Mouse (Mus musculus): ENCODE data around the gene Hrasls. TPM values are rescaled to one million over a fixed set of nuclear protein-coding genes. Genes with fewer than 3 reads are reported as not detected.

The Hrasls gene
- total and polyA plus RNA-seq, 3 experiments = not detected

DNA sequence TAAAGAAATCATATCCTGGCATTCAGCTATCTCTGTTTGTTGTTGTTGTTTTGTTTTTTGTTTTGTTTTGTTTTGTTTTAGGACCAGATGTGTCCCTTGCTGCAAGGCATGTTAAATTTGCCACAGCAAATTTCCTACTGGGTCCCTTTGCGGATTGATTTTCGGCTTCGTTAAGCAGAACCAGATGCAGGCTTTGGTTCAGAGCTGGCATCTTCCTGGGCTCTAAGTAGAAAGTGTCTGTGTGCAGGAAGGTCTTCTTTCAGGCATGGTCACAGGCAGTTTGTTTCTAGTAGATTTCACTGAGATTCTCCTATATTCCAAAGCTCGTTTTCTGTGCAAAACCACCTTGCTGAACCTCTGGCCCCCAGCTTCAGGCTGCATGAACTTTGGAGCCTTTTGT is 42.4 kb upstream of the Hrasls start:
- no peak overlapping the region for H3K27ac ChIP-seq (ENCODE audit: insufficient read depth, low read depth)
- in situ Hi-C loops (cut with MboI; ENCODE audit: low pct_ligation_motif_present, low pct_unique_long_range_greater_than_20kb, low sequenced_read_pairs) (no loop called here), dilution Hi-C loops (cut with MboI; ENCODE audit: extremely low pct_ligation_motif_present, extremely low pct_unique_long_range_greater_than_20kb, low sequenced_read_pairs) (no loop called here)
- no peaks in the 10 kb centered on the region for H3K27me3 ChIP-seq (replicated peaks)
- H3K36me3 ChIP-seq (replicated peaks in 1 of 2; ENCODE audit: control insufficient read depth in 1 of 2, insufficient read depth in 1 of 2, low read length in 1 of 2) = no peaks in the 10 kb centered on the region
- H3K9ac ChIP-seq (ENCODE audit: insufficient read depth, low read depth) = no peak overlapping the region
- no peaks in the 10 kb centered on the region for H3K79me2 ChIP-seq (replicated peaks; ENCODE audit: control insufficient read depth, extremely low read depth, insufficient read depth, poor library complexity, severe bottlenecking)
- TF ChIP-seq ETS1 (conservative IDR thresholded peaks at IDR 0.05; ENCODE audit: low read depth, low read length) (no peak), GABPA (IDR thresholded peaks at IDR 0.05; ENCODE audit: insufficient replicate concordance, low read depth, low read length) (no peak), NRF1 (IDR thresholded peaks at IDR 0.05; ENCODE audit: low read depth, low read length) (no peak), HCFC1 (IDR thresholded peaks at IDR 0.05; ENCODE audit: low read depth, low read length) (no peak), POLR2A (IDR thresholded peaks at IDR 0.05; ENCODE audit: low read depth, low read length) (no peak), BHLHE40 (IDR thresholded peaks at IDR 0.05; ENCODE audit: low read depth, low read length) (no peak), SIN3A (IDR thresholded peaks at IDR 0.05; ENCODE audit: low read length) (no peak), PAX5 (IDR thresholded peaks at IDR 0.05; ENCODE audit: low read length) (no peak), POLR2AphosphoS2 (IDR thresholded peaks at IDR 0.05; ENCODE audit: low read depth, low read length) (no peak), EP300 (IDR thresholded peaks at IDR 0.05; ENCODE audit: low read length) (no peak), TBP (conservative IDR thresholded peaks at IDR 0.05; ENCODE audit: low read depth, low read length) (no peak), MAX (IDR thresholded peaks at IDR 0.05; ENCODE audit: low read length) (no peak), IRF4 (IDR thresholded peaks at IDR 0.05; ENCODE audit: low read depth, low read length) (no peak), E2F4 (IDR thresholded peaks at IDR 0.05; ENCODE audit: insufficient replicate concordance, low read depth, low read length) (no peak), ZKSCAN1 (IDR thresholded peaks at IDR 0.05; ENCODE audit: borderline replicate concordance, low read depth, low read length) (no peak), NELFE (IDR thresholded peaks at IDR 0.05; ENCODE audit: low read depth, low read length) (no peak), USF1 (IDR thresholded peaks at IDR 0.05; ENCODE audit: low read depth, low read length) (no peak)
- no peak overlapping the region for H3K4me3 ChIP-seq (replicated peaks in 1 of 3; ENCODE audit: low read depth in 2 of 3, low read length in 2 of 3, poor library complexity in 1 of 3)
- peaks cover 83% of the 10 kb centered on the region for H3K9me3 ChIP-seq (replicated peaks; ENCODE audit: low read length)
- no peak for DNase-seq (ENCODE audit: extremely low read depth)
- H3K4me2 ChIP-seq (ENCODE audit: insufficient read depth, low read depth, poor library complexity, severe bottlenecking) = no peak overlapping the region
- no peaks in the 10 kb centered on the region for H3K4me1 ChIP-seq (ENCODE audit: control insufficient read depth in 1 of 2, insufficient read depth in 2 of 2)

DNA sequence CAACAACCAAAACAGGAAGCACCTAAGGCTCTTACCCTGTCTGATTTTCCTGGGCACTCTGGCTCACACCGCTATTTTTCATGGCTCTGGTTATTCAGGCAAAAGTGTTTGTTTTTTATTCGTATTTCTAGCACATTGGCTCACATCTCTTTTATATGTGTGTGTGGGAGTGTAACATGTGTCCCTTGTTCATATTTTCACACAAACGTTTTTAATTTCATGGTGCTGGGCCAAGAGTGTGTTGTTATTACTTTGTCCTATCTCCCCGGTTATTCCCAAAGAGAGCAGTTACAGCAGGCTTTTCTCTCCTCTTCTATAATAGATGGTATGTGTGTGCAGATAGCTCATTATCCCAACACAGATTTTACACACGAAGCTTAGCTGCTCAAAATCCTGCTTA is 37.8 kb upstream of the Hrasls start:
- H3K9ac ChIP-seq (ENCODE audit: insufficient read depth, low read depth) = no peak overlapping the region
- in situ Hi-C loops (cut with MboI; ENCODE audit: low pct_ligation_motif_present, low pct_unique_long_range_greater_than_20kb, low sequenced_read_pairs) (no loop called here), dilution Hi-C loops (cut with MboI; ENCODE audit: extremely low pct_ligation_motif_present, extremely low pct_unique_long_range_greater_than_20kb, low sequenced_read_pairs) (no loop called here)
- H3K36me3 ChIP-seq (replicated peaks in 1 of 2; ENCODE audit: control insufficient read depth in 1 of 2, insufficient read depth in 1 of 2, low read length in 1 of 2) = no peaks in the 10 kb centered on the region
- H3K9me3 ChIP-seq (replicated peaks; ENCODE audit: low read length) = peaks cover 83% of the 10 kb centered on the region
- no peak overlapping the region for H3K4me3 ChIP-seq (replicated peaks in 1 of 3; ENCODE audit: low read depth in 2 of 3, low read length in 2 of 3, poor library complexity in 1 of 3)
- no peaks in the 10 kb centered on the region for H3K27me3 ChIP-seq (replicated peaks)
- no peak overlapping the region for H3K4me2 ChIP-seq (ENCODE audit: insufficient read depth, low read depth, poor library complexity, severe bottlenecking)
- no peak for DNase-seq (ENCODE audit: extremely low read depth)
- H3K27ac ChIP-seq (ENCODE audit: insufficient read depth, low read depth) = no peak overlapping the region
- no peak for TF ChIP-seq RAD21 (IDR thresholded peaks at IDR 0.05; ENCODE audit: low read depth, low read length)
- no peak for TF ChIP-seq USF2 (conservative IDR thresholded peaks at IDR 0.05; ENCODE audit: low read depth, low read length)
- TF ChIP-seq UBTF (IDR thresholded peaks at IDR 0.05; ENCODE audit: low read depth, low read length) = no peak
- no peak for TF ChIP-seq MAX (IDR thresholded peaks at IDR 0.05; ENCODE audit: low read length)
- no peak for TF ChIP-seq PAX5 (IDR thresholded peaks at IDR 0.05; ENCODE audit: low read length)
- no peak for TF ChIP-seq ELF1 (IDR thresholded peaks at IDR 0.05; ENCODE audit: low read depth, low read length)
- no peak for TF ChIP-seq MYC (IDR thresholded peaks at IDR 0.05; ENCODE audit: low read depth, low read length)
- TF ChIP-seq JUND (conservative IDR thresholded peaks at IDR 0.05; ENCODE audit: low read depth, low read length) = no peak
- TF ChIP-seq MAZ (IDR thresholded peaks at IDR 0.05; ENCODE audit: low read depth, low read length) = no peak
- TF ChIP-seq TBP (conservative IDR thresholded peaks at IDR 0.05; ENCODE audit: low read depth, low read length) = no peak
- TF ChIP-seq EP300 (IDR thresholded peaks at IDR 0.05; ENCODE audit: low read length) = no peak
- no peaks in the 10 kb centered on the region for H3K79me2 ChIP-seq (replicated peaks; ENCODE audit: control insufficient read depth, extremely low read depth, insufficient read depth, poor library complexity, severe bottlenecking)
- H3K4me1 ChIP-seq (ENCODE audit: control insufficient read depth in 1 of 2, insufficient read depth in 2 of 2) = no peaks in the 10 kb centered on the region
